In genomic region chr17:87306746-87307145, GRCm38 (mm10) we compare ENCODE assay signal across 12 mouse cellular contexts. TPM values are rescaled to one million over a fixed set of nuclear protein-coding genes. Genes with fewer than 3 reads are reported as not detected.
A peak's percentile ranks its signal among the peaks of the same experiment; 100 is the strongest.
DNase-seq lines count a peak whose midpoint lies in the region; ATAC-seq and TF ChIP-seq lines count a peak whose summit lies in the region.
"Had no signal": no experiment of that assay in that cellular context is flagged by ENCODE, and none has a peak within 500 bp of the region (broad histone marks: within the 10 kb centered on the region; RNA-seq: fewer than 3 reads in every experiment).

No protein-coding gene starts in this region.

- H3K79me2 ChIP-seq in heart, adult 2 months (replicated peaks; ENCODE audit: control insufficient read depth, insufficient read depth, low read length), result no peaks in the 10 kb centered on the region

- no peak for TF ChIP-seq CTCF in heart, adult 2 months (IDR thresholded peaks at IDR 0.05)
- no peak for TF ChIP-seq CTCF in bone marrow, adult 2 months (IDR thresholded peaks at IDR 0.05; ENCODE audit: control insufficient read depth, insufficient read depth, low read length)
- TF ChIP-seq CTCF in kidney, postnatal 0 days (IDR thresholded peaks at IDR 0.05; ENCODE audit: low read depth), result no peak

- intact Hi-C loops in heart, adult 2 months (cut with DNase I), result no loop called here

- peak overlapping the region; percentile 2; the same call in 1 of the 2 replicates for H3K9ac ChIP-seq in heart, adult 2 months (ENCODE audit: low read depth, low read length)
- H3K9ac ChIP-seq in kidney, postnatal 0 days (ENCODE audit: low read depth, low read length), result no peak overlapping the region
- no peak overlapping the region for H3K9ac ChIP-seq in midbrain, embryonic 14.5 days (replicated peaks; ENCODE audit: low read length)
- H3K9ac ChIP-seq: limb, embryonic 15.5 days had no signal

- H3K4me2 ChIP-seq in kidney, postnatal 0 days (ENCODE audit: low read length), result no peak overlapping the region
- no peak overlapping the region for H3K4me2 ChIP-seq in midbrain, embryonic 14.5 days (ENCODE audit: low read length)
- H3K4me2 ChIP-seq: limb, embryonic 15.5 days had no signal

- no peak for TF ChIP-seq EP300 in heart, adult 2 months (IDR thresholded peaks at IDR 0.05; ENCODE audit: insufficient read depth, low read depth, low read length)

- no peak overlapping the region for H3K27ac ChIP-seq in heart, adult 2 months
- H3K27ac ChIP-seq in bone marrow, adult 2 months (ENCODE audit: control insufficient read depth, insufficient read depth, low read depth, low read length, poor library complexity), result no peak overlapping the region
- H3K27ac ChIP-seq in kidney, postnatal 0 days, result peak overlapping the region; percentile 60; the same call in 1 of the 2 replicates
- no peak overlapping the region for H3K27ac ChIP-seq in midbrain, embryonic 14.5 days (replicated peaks; ENCODE audit: low read depth, low read length)
- H3K27ac ChIP-seq: left cerebral cortex, adult 2 months; limb, embryonic 15.5 days had no signal

- no peak for DNase-seq in heart, adult 2 months
- no peak for DNase-seq in heart, adult 9 months (ENCODE audit: low spot score in 2 of 2)
- DNase-seq in kidney, postnatal 0 days (ENCODE audit: low spot score), result no peak
- DNase-seq in lung, postnatal 14 days, result peak; percentile 59
- no peak for DNase-seq in midbrain, embryonic 14.5 days
- DNase-seq in layer of hippocampus, adult 8-10 months (ENCODE audit: low spot score in 2 of 2), result no peak
- DNase-seq in cerebellum, adult 8-10 months, result no peak
- DNase-seq: cerebellum, postnatal 10 days; spleen, adult 18-20 months had no signal

- H3K36me3 ChIP-seq in heart, adult 2 months (ENCODE audit: control insufficient read depth, insufficient read depth, low read length), result no peaks in the 10 kb centered on the region
- no peaks in the 10 kb centered on the region for H3K36me3 ChIP-seq in kidney, postnatal 0 days (ENCODE audit: insufficient read depth, low read length)
- H3K36me3 ChIP-seq in midbrain, embryonic 14.5 days (ENCODE audit: control insufficient read depth, insufficient read depth, low read length), result no peaks in the 10 kb centered on the region
- H3K36me3 ChIP-seq: limb, embryonic 15.5 days had no signal

- no peak for TF ChIP-seq POLR2A in heart, adult 2 months (IDR thresholded peaks at IDR 0.05; ENCODE audit: insufficient read depth, low read depth, low read length)
- TF ChIP-seq POLR2A in bone marrow, adult 2 months (IDR thresholded peaks at IDR 0.05; ENCODE audit: borderline replicate concordance, control insufficient read depth, low read depth, low read length), result no peak

- ATAC-seq in kidney, postnatal 0 days (replicated peaks; ENCODE audit: low FRiP score, low read depth), result no peak
- no peak for ATAC-seq in midbrain, embryonic 14.5 days (ENCODE audit: low FRiP score, low TSS enrichment)

- no peak overlapping the region for H3K4me3 ChIP-seq in heart, adult 2 months
- H3K4me3 ChIP-seq in bone marrow, adult 2 months (replicated peaks; ENCODE audit: control insufficient read depth, low read depth, low read length), result peak overlapping the region; percentile 29
- H3K4me3 ChIP-seq in kidney, postnatal 0 days (replicated peaks; ENCODE audit: low read depth, low read length), result no peak overlapping the region
- no peak overlapping the region for H3K4me3 ChIP-seq in midbrain, embryonic 14.5 days (replicated peaks; ENCODE audit: low read depth, low read length)
- H3K4me3 ChIP-seq: left cerebral cortex, adult 2 months; limb, embryonic 15.5 days had no signal

- WGBS in heart, adult 2 months, result 52% methylated on average over 8 of the region's 8 CpGs
- WGBS in bone marrow, adult 2 months, result 38% methylated on average over 8 of the region's 8 CpGs
- WGBS in kidney, postnatal 0 days, result 39% methylated on average over 8 of the region's 8 CpGs
- WGBS in midbrain, embryonic 14.5 days, result 90% methylated on average over 8 of the region's 8 CpGs

- no peaks in the 10 kb centered on the region for H3K27me3 ChIP-seq in heart, adult 2 months (ENCODE audit: control insufficient read depth, insufficient read depth, low read length)
- H3K27me3 ChIP-seq in kidney, postnatal 0 days (ENCODE audit: insufficient read depth, low read length), result no peaks in the 10 kb centered on the region
- H3K27me3 ChIP-seq in midbrain, embryonic 14.5 days (ENCODE audit: control insufficient read depth, insufficient read depth, low read length), result no peaks in the 10 kb centered on the region
- H3K27me3 ChIP-seq: limb, embryonic 15.5 days had no signal

- H3K9me3 ChIP-seq in kidney, postnatal 0 days (replicated peaks; ENCODE audit: low read length), result no peaks in the 10 kb centered on the region
- no peaks in the 10 kb centered on the region for H3K9me3 ChIP-seq in midbrain, embryonic 14.5 days (ENCODE audit: control insufficient read depth, low read length)
- H3K9me3 ChIP-seq: limb, embryonic 15.5 days had no signal

- peaks cover 12% of the 10 kb centered on the region for H3K4me1 ChIP-seq in heart, adult 2 months (ENCODE audit: control insufficient read depth, insufficient read depth, low read length)
- H3K4me1 ChIP-seq in bone marrow, adult 2 months (ENCODE audit: control insufficient read depth, insufficient read depth, low read length), result peaks cover 15% of the 10 kb centered on the region
- peaks cover 4% of the 10 kb centered on the region; the same call in 1 of the 2 replicates for H3K4me1 ChIP-seq in kidney, postnatal 0 days (replicated peaks; ENCODE audit: insufficient read depth, low read length)
- no peaks in the 10 kb centered on the region for H3K4me1 ChIP-seq in midbrain, embryonic 14.5 days (ENCODE audit: control insufficient read depth, insufficient read depth, low read length)
- H3K4me1 ChIP-seq: limb, embryonic 15.5 days had no signal

RNA-seq across cellular contexts. Expression of gene Ttc7, which starts 24.1 kb away (rescaled TPM):
- 10 to 100 TPM; 20.9 to 23.2 TPM for total RNA-seq in heart, adult 2 months (2021)
- 21.3 and 28.8 TPM in 2 replicates for polyA plus RNA-seq in heart, adult 2 months (2012; rRNA removed)
- polyA plus RNA-seq in bone marrow, adult 2 months (2011; ENCODE audit: insufficient read depth, insufficient read length, low replicate concordance, missing spikeins), result 37.3 and 77.9 TPM in 2 replicates
- polyA plus RNA-seq in kidney, postnatal 0 days (2015; fragmentation: Nextera tagmentation; extraction: Ambion mirVana), result 15.4 and 16.3 TPM in 2 replicates
- 3.6 and 5.0 TPM in 2 replicates for polyA plus RNA-seq in midbrain, embryonic 14.5 days (2014; fragmentation: Nextera tagmentation; extraction: Ambion mirVana)
- 1 to 10 TPM; 7.8 to 10.0 (median 8.5) TPM for total RNA-seq in layer of hippocampus, adult 8-10 months (2022)

RNA-seq across cellular contexts. Expression of gene Mcfd2, which starts 41.0 kb away (rescaled TPM):
- 10 to 100 TPM; 48.3 to 59.4 TPM for total RNA-seq in heart, adult 2 months (2021)
- 60.3 and 79.7 TPM in 2 replicates for polyA plus RNA-seq in heart, adult 2 months (2012; rRNA removed)
- polyA plus RNA-seq in bone marrow, adult 2 months (2011; ENCODE audit: insufficient read depth, insufficient read length, low replicate concordance, missing spikeins), result 10.4 and 15.7 TPM in 2 replicates
- 140 and 151 TPM in 2 replicates for polyA plus RNA-seq in kidney, postnatal 0 days (2015; fragmentation: Nextera tagmentation; extraction: Ambion mirVana)
- 43.1 and 48.1 TPM in 2 replicates for polyA plus RNA-seq in midbrain, embryonic 14.5 days (2014; fragmentation: Nextera tagmentation; extraction: Ambion mirVana)
- 10 to 100 TPM; 63.8 to 73.0 (median 64.6) TPM for total RNA-seq in layer of hippocampus, adult 8-10 months (2022)
